Mouse (Mus musculus) adrenal gland, postnatal 36 days (tissue): ENCODE data around the gene Aimp1. TPM values are rescaled to one million over a fixed set of nuclear protein-coding genes. Genes with fewer than 3 reads are reported as not detected.

Source experiments
- DNase-seq, 2 experiments: peaks; one replicate each; pipeline ENCODE4 v3.0.0; 2021; ENCODE audit warnings: mixed read lengths in 1 of 2
- long read RNA-seq, 2 experiments: library from polyadenylated mRNA; stranded (forward); transcript quantifications; one replicate each; pipeline ENCODE4 v2.0.0; 2021; ENCODE audit warnings: borderline sequencing depth in 2 of 2
- total RNA-seq, 2 experiments: library from RNA; stranded (reverse); gene quantifications; 2 replicates each; pipeline ENCODE4 v1.2.3; 2021

Gene Aimp1
- 10 to 100 TPM; 52.4 to 55.6 TPM for total RNA-seq
- long read RNA-seq, experiment 1, transcript Aimp1-201 (7 exons, 1,126 nt): major isoform, 60 of 67 reads
- long read RNA-seq, experiment 1, partial matches to known transcripts: 5 of 67 reads
- long read RNA-seq, experiment 1, other reads (novel, unspliced or antisense): 1 of 67 reads
- long read RNA-seq, experiment 2, transcript Aimp1-201 (7 exons, 1,126 nt): major isoform, 23 of 25 reads
- long read RNA-seq, experiment 2, partial matches to known transcripts: 0 of 25 reads
- long read RNA-seq, experiment 2, other reads (novel, unspliced or antisense): 2 of 25 reads

DNA sequence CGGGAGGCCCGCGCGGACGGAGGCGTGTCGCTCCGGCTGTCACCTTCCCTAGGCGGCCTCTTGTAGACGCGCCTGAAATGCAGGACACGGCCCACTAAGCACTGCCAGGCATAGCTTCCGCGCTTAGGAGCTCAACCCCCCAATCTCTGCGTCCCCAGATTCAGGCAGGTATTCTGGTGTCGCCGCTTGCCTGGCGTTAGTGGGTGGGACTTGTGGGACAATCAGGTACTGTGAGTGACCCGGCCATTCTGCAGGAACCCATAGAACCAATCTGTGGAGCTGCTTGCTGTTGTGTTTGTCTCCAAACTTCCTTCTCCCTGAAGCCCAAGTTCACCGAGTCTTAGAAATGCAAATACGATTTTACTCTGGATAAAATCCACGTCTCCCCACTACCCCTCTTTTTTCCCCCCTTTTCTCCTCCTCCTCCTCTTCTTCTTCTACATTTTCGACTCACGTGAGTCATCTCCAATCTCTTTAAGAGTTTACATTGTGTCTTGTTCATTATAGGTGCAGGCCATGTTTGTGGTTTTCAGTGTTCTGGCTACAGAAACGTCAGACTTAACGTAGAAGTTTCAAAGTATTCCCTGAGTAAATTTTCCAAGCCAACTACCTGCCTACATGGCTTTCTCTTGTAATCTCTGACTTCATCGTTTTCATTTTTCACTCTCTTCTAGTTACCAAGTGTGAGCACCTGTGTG, at the start of gene Aimp1:
TSS of gene Aimp1 (minus strand) at position 140 of the 698 bp plus-strand sequence.
- no peak for DNase-seq

DNA sequence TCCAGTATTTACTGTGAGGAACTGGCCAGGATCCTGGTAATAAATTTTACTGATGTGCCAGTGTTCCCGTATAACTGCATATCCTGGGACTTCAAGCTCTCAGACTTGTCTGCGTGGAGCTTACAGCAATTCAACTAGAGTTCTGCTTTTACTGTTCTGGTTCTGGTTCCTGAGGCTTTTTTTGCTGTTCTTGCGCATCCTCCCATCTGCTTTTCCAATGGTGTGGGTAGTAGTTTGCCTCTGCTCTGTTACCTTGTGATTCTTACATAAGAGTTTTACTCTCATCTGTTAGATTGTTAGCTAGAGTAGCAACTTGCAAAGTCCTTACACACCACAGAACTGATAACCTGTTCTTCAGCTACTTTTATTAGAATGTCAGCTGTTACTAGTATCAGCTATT, 40.2 kb upstream of the Aimp1 start:
- no peak for DNase-seq

DNA sequence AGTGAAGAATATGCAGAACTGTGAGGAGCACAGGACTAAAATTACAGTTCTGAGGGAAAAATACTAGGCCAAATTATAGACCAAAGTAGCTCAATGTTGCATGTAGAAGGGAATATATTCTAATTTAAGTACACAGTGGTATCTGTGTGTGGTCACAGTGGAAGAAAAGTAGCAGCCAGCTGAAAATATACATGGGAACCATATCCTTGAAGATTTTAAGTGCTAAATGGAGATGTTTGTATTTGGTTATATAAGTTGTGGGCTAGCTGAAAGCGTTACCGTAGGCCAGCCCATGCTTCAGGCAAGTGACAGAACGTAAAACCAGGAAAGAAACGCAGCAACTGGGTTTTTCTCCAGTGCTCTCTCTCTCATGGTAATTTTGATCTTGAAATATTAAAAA, 33.1 kb upstream of the Aimp1 start:
- no peak for DNase-seq

DNA sequence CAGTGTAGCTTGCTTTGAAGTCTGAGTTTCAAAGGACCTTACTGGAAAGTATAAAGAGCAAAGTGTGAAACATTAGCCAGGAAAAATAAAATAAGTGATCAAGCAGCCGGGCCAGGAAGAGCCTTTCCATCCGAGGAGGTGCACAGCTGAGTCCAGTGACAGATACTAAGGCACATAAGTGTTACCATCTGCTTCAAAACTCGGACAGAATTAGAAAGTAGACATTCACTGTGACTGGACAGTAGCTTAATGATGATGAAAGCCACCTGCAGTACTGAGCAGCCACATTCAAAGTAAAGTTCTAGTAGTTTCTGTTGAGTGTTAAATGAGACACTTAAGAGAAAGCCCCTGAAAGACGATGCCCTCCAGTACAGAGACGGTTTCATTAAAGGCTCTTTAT, 29.7 kb upstream of the Aimp1 start:
- DNase-seq: no peak

DNA sequence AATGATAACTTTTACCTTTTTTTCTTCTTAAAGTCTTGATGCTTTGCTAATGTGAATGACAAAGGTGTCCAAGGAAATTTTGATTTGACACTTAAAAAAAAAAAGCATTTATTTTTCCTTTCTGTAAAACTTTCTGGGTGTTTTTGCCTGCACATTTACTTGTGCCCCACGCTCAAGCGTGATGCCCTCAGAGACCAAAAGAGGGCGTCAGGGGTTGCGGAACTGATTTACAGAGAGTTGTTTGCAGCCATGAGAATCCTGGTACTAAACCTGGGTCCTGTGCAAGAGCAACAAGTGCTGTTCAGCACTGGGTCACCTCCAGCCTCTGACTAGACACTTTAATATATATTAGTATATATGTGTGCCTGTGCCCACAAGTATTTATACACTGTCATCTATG, 22.8 kb upstream of the Aimp1 start:
- no peak for DNase-seq

- DNase-seq: peak; percentile 26 to 37
Observed at GRCm38 (mm10) chr3:132704216-132704615, 20.0 kb upstream of the Aimp1 start.

DNA sequence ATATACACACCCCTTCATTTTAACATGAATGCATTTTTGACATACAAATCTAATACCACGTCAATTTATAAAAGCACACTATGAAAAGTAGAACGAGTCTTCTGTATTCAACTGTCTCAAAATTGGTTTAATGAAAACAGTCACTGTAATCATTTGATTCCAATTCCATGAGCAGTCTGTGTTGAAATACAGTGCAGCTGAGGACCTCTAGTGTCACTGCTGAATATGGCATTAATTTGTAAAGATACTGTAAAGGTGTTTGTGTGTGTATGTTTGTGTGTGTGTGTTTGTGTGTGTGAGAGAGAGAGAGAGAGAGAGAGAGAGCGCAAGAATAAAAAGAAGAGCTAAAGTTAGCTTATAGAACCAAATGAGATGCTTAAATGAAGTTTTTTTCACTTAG, 17.2 kb upstream of the Aimp1 start:
- peak in 1 of 2 experiments; percentile 15 for DNase-seq

DNA sequence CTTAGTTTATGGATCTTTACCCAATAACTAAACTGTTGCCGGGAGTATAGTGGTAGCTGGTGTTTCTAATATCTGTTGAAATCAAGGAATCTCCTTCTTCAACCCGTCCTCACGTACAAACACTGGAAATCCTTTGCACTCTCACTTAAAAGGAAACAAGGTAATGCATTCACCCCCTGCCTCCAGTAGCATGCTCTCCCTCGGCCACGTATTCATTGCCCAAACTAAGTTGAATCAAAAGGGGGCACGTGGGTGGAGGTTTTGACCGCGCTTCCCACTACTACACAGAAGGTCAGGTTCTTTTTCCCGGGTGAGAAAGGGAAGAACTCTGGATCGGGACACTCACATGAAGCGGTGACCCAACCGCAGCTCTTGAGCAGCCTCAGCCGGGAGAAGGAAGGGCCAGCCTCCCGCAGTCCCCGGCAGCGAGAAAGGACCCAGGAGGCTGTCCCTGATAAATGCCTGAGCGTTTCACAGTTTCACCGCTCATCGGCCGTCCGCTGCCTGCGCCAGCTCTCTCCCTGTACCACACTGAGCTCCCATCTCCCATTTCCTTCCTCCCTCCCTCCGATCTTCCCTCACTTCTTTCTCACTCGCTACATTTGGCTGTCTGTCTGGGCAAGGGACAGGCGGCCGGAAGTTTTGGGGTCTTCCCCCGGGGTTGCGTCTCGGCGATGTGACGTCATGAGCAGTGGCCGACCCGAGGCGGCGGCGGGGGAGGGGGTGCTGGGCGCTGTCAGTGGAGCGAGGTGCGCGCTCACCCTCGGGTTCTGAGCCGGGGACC, 531 bp downstream of the Aimp1 start, which contains the start of gene Tbck:
TSS of gene Tbck (plus strand) at position 698 of the 784 bp plus-strand sequence.
- peak; percentile 95 for DNase-seq

DNA sequence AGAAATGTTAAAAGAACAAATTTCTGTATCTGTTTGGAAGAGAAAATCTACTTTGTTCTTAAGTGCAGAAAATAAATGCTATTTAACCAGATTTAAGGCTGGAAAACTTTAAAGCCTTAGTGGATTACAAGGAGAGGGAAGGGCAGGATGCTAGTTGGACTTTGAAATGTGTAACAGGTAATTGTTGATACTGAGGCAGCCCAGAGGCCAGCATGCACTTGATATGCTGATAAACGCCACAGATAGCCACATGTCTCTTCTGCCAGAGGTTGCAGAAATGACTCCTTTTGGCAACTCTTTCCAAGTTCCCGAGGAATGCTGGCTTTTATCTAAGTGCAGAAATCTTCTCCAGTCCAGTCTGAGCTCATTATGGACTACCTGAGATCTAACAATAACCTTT, 6.7 kb downstream of the Aimp1 start:
- no peak for DNase-seq

- no peak for DNase-seq
Observed at GRCm38 (mm10) chr3:132655955-132656354, 28.2 kb downstream of the Aimp1 start.

GRCm38 (mm10) chr3:132653959-132654358, 30.2 kb downstream of the Aimp1 start:
- no peak for DNase-seq

DNA sequence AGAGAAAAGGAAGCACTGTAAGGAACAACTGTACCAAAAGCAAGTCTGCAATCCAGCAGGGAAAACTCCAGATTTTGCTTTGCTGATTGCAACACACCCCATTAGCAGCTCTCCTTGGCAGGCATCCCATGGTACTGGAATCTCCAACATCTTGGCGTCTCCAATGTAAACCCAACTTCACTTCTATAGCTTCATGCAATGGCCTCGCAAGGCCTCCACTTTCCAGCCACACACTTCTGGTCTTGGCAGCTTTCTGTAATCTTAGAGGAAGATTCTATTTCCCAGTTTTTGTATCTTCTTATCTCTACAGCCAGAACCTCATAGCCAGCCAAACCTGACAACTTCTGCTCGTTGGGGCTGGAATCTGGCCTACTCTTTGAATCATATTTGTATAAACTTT, 32.4 kb downstream of the Aimp1 start:
- DNase-seq: peak; percentile 13 to 33

DNA sequence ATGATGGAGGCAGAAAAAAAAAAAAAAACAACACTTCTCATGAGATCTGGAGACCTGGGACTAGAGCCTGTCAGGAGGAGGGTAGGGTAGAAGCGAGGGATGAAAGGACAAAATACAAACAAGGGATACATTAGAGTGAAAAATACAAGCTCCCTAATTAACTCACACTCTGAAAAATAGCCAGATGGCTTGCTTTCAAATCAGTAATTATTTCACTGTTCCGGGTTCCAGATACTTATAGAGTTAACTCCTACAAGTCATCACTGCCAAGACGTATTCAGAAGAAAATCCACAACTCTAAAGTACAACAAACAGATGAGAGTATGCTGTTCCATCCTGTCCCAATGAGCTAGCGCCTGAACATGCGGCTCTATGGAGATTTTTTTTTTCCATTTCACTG, 34.0 kb downstream of the Aimp1 start:
- no peak for DNase-seq

GRCm38 (mm10) chr3:132649368-132649767, 34.8 kb downstream of the Aimp1 start:
- no peak for DNase-seq

- DNase-seq: no peak
Observed at GRCm38 (mm10) chr3:132646814-132647213, 37.4 kb downstream of the Aimp1 start.

DNA sequence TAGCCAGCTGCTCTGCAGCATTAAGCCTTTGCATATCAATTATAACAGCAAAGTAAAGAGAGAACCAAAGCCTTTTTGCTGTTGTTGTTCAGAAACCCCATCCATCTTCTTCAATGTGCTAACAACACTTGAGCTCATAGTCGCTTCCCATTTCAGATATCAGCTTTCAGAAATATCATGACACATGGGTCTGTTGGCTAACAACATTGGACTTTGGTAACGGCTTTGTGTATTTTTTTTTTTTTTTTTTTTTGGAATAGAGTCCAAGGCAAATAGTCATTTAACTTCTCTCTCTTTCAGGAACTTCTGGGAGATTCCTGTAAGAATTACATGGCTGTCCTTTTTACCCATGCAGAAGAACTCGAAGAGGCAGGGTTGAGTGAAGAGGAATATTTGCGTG, 40.1 kb downstream of the Aimp1 start:
- no peak for DNase-seq

DNA sequence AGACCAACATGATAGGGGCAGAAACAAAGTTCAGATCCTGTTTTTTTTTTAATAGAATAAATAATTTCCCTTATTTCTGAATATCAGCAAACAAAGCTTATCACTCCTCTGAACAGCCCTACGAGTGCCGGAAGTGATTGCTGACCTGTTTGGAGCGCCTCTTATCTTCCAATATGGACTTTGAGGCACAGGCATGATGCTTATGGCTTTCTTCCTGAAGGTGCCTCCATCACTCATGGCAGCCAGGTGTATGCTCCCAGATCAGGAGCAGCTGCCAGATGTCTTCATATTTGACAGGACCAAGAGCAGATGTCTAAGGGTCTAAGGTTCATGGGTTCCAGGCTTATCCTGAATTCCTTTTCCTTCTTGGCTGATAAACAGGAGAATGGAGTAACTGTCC, 47.1 kb downstream of the Aimp1 start:
- no peak for DNase-seq

DNA sequence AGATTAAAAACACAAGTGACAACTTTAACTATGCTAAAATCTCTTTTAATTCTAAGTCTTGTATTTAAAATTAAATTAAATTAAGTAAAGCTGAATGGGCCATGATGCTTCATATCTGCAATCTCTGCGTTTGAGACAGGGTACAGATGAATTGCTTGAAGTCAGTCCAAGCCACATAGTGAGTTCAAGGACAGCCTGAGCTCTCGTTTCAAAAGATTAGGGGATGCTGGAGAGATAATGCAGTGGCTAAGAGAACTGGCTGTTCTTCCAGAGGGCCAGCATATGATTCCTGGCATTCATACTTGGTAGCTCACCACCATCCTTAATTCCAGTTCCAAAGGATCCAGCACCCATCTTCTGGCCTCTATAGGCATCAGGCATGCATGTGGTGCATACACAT, 50.9 kb downstream of the Aimp1 start:
- peak; percentile 5 to 52 for DNase-seq

GRCm38 (mm10) chr3:132629601-132630239, 54.5 kb downstream of the Aimp1 start, which contains the start of gene Gimd1:
Gene Gimd1 (plus strand): TSS chr3:132629820.
- DNase-seq: no peak

- no peak for DNase-seq
Observed at GRCm38 (mm10) chr3:132628741-132629140, 55.4 kb downstream of the Aimp1 start.
